Mouse (Mus musculus): ENCODE data around the gene Bloc1s4.

- no peak for TF ChIP-seq CTCF (IDR thresholded peaks at IDR 0.05; ENCODE audit: insufficient read depth, low read depth, low read length)
- TF ChIP-seq POLR2A (IDR thresholded peaks at IDR 0.05; ENCODE audit: insufficient read depth, low read depth, low read length), result no peak
Measured at GRCm38 (mm10) chr5:36719601-36720000, 28.8 kb downstream of the Bloc1s4 start.

Measured in olfactory bulb, adult 2 months (tissue).